Mouse (Mus musculus): ENCODE results near the gene Pafah1b3. TPM values are rescaled to one million over a fixed set of nuclear protein-coding genes. Genes with fewer than 3 reads are reported as not detected.

The Pafah1b3 gene
- polyA plus RNA-seq, 1 experiment: 47.8 TPM

DNA sequence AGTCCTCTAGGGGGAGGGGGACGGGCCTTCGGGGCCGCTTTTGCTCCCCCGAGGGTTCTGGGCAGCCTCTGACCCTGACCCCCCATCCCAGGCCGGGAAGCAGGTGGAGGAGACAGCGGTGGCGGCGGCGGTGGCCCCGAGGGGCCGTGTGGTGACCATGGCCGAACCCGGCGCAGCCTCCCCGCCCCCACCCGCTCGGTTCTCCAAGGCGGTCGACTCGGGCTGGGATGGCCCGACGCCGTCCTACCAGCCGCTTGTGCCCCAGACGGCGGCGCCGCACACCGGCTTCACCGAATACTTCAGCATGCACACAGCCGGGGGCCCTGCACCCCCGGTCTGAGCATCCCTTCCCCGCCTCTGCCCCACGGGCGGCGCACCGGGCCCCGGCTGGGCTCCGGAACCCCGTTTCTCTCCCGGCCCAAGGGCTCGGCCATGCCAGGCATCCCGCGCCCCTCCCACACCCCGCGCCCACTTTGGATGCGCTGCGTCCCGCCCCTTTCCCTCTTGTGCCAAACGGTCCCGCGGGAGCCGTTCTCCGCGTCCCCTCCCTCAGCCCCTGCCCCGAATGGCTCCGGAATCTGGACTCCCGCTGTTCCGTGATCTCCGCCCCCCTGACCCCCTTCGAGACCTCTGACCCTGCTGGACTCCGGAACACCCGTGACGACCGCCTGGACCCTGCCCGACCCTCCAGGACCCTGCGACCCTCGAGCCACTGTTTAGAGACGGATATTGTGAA lies 17.7 kb upstream of the Pafah1b3 start:
- H3K4me3 ChIP-seq (ENCODE audit: low read depth, low read length): peak overlapping the region; percentile 82
- H3K4me1 ChIP-seq (ENCODE audit: control insufficient read depth, insufficient read depth, low read length): no peaks in the 10 kb centered on the region
- no peak for TF ChIP-seq EP300 (IDR thresholded peaks at IDR 0.05; ENCODE audit: insufficient read depth, low read depth, low read length)
- TF ChIP-seq CTCF (IDR thresholded peaks at IDR 0.05; ENCODE audit: low read depth, low read length): no peak
- TF ChIP-seq POLR2A (IDR thresholded peaks at IDR 0.05; ENCODE audit: insufficient read depth, low read length): no peak
- H3K9ac ChIP-seq (ENCODE audit: low read depth, poor library complexity, severe bottlenecking): peak overlapping the region; percentile 97
- H3K27me3 ChIP-seq (ENCODE audit: control insufficient read depth, insufficient read depth, low read length, poor library complexity, severe bottlenecking): no peaks in the 10 kb centered on the region
- H3K27ac ChIP-seq (ENCODE audit: insufficient read depth, low read length): peak overlapping the region; percentile 55
- no peaks in the 10 kb centered on the region for H3K9me3 ChIP-seq (replicated peaks; ENCODE audit: control insufficient read depth, insufficient read depth, low read length, poor library complexity, severe bottlenecking)
- H3K36me3 ChIP-seq (ENCODE audit: control insufficient read depth, insufficient read depth, low read length, poor library complexity, severe bottlenecking): no peaks in the 10 kb centered on the region

DNA sequence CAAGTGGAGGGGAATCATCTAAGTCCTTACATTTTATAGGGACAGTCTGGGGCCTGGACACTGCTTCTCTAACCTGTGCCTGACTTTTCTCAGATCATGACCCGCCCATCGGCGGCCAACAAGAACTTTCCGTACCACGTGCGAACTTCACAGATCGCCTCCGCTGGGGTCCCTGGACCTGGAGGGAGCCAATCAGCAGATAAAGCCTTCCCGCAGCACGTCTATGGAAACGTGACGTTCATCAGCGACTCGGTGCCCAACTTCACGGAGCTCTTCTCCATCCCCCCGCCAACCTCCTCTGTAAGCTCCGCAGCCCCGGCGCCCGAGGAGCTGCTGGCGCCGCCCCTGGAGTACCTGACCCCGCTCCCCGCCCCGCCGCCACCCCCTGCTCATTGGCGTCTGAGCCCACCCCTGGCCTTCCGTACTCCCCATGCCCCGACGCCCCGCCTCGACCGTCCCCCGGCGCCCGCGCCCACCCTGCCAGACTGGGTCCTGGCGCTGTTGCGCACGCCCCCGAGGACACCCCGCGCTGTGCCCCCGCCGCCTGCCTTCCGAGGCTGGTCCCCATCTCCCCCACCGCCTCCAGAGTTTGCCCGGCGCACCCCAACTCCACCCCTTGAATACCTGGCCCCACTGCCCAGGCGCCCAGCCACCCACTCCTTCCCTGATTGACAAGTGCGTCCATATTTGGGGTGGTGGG lies 17.0 kb upstream of the Pafah1b3 start:
- TF ChIP-seq POLR2A (IDR thresholded peaks at IDR 0.05; ENCODE audit: insufficient read depth, low read length) (no peak), EP300 (IDR thresholded peaks at IDR 0.05; ENCODE audit: insufficient read depth, low read depth, low read length) (no peak), CTCF (IDR thresholded peaks at IDR 0.05; ENCODE audit: low read depth, low read length) (no peak)

DNA sequence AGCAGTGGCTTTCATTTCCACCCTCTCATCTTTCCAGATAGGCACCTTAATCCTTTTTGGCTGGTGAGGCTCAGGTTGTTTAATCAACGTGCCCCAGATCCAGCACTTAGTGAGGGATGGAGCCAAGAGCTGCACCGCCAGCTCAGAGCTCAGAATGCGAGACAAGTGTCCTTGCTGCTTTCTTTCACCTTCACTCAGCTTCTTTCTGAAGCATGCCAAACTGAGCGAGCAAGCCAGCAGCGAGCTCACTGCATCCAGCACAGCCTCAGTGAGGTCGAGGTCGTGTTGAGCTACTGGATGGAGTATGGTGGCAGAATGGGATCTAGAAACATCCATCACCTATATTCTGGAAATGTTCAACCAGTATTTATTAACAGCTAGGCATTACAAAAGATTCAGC lies 15.5 kb upstream of the Pafah1b3 start:
- H3K36me3 ChIP-seq (ENCODE audit: control insufficient read depth, insufficient read depth, low read length, poor library complexity, severe bottlenecking): no peaks in the 10 kb centered on the region
- no peaks in the 10 kb centered on the region for H3K27me3 ChIP-seq (ENCODE audit: control insufficient read depth, insufficient read depth, low read length, poor library complexity, severe bottlenecking)
- TF ChIP-seq CTCF (IDR thresholded peaks at IDR 0.05; ENCODE audit: low read depth, low read length) (no peak), EP300 (IDR thresholded peaks at IDR 0.05; ENCODE audit: insufficient read depth, low read depth, low read length) (no peak), POLR2A (IDR thresholded peaks at IDR 0.05; ENCODE audit: insufficient read depth, low read length) (no peak)
- H3K9me3 ChIP-seq (replicated peaks; ENCODE audit: control insufficient read depth, insufficient read depth, low read length, poor library complexity, severe bottlenecking): no peaks in the 10 kb centered on the region
- no peak overlapping the region for H3K27ac ChIP-seq (ENCODE audit: insufficient read depth, low read length)
- no peak overlapping the region for H3K4me3 ChIP-seq (ENCODE audit: low read depth, low read length)
- H3K9ac ChIP-seq (ENCODE audit: low read depth, poor library complexity, severe bottlenecking): no peak overlapping the region
- no peaks in the 10 kb centered on the region for H3K4me1 ChIP-seq (ENCODE audit: control insufficient read depth, insufficient read depth, low read length)

More for the DNA sequence above, 17.0 kb upstream of the Pafah1b3 start:
- Histone ChIP-seq H3K9me3 (replicated peaks; ENCODE audit: control insufficient read depth, insufficient read depth, low read length, poor library complexity, severe bottlenecking) (no peaks in the 10 kb centered on the region), H3K4me1 (ENCODE audit: control insufficient read depth, insufficient read depth, low read length) (no peaks in the 10 kb centered on the region), H3K27me3 (ENCODE audit: control insufficient read depth, insufficient read depth, low read length, poor library complexity, severe bottlenecking) (no peaks in the 10 kb centered on the region), H3K4me3 (ENCODE audit: low read depth, low read length) (peak overlapping the region; percentile 82), H3K27ac (ENCODE audit: insufficient read depth, low read length) (no peak overlapping the region), H3K9ac (ENCODE audit: low read depth, poor library complexity, severe bottlenecking) (peak overlapping the region; percentile 97), H3K36me3 (ENCODE audit: control insufficient read depth, insufficient read depth, low read length, poor library complexity, severe bottlenecking) (no peaks in the 10 kb centered on the region)

DNA sequence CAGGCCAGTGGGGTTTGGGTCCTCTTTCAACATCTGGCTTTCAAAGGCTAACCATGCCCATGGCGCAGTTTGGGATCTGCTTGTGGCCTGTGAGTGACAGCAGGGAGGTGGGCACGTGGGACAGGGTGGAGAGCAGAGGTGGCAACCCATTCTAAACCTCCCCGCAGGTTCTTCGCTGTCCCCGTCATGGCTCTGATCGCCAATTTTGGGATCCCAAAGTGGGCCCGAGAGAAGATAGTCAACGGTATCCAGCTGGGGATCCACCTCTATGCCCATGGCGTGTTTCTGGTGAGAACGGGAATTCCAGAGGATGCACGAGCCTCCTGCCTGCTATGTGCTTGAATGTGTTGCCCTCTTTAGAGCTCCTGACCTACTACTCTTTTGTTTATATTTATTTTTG lies 13.4 kb upstream of the Pafah1b3 start:
- TF ChIP-seq POLR2A (IDR thresholded peaks at IDR 0.05; ENCODE audit: insufficient read depth, low read length): no peak
- TF ChIP-seq CTCF (IDR thresholded peaks at IDR 0.05; ENCODE audit: low read depth, low read length): no peak
- TF ChIP-seq EP300 (IDR thresholded peaks at IDR 0.05; ENCODE audit: insufficient read depth, low read depth, low read length): no peak
- Histone ChIP-seq H3K27ac (ENCODE audit: insufficient read depth, low read length) (no peak overlapping the region), H3K27me3 (ENCODE audit: control insufficient read depth, insufficient read depth, low read length, poor library complexity, severe bottlenecking) (no peaks in the 10 kb centered on the region)

DNA sequence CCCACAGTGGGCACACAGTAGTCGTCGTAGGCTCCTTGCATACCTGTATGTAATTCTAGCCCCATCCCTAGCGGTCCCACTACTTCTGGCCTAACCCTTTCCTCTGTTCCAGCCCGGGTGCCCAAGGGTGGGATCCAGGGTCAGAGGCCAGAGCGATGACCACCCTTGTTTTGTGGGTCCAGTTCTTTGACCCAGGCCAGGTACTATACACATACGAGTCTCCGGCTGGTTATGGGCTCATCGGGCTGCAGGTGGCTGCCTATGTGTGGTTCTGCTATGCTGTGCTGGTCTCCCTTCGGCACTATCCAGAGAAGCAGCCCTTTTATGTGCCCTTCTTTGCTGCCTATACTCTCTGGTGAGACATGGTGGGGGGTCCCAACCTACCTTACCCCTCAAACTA lies 11.6 kb upstream of the Pafah1b3 start:
- no peaks in the 10 kb centered on the region for H3K9me3 ChIP-seq (replicated peaks; ENCODE audit: control insufficient read depth, insufficient read depth, low read length, poor library complexity, severe bottlenecking)
- no peaks in the 10 kb centered on the region for H3K27me3 ChIP-seq (ENCODE audit: control insufficient read depth, insufficient read depth, low read length, poor library complexity, severe bottlenecking)
- no peak overlapping the region for H3K4me3 ChIP-seq (ENCODE audit: low read depth, low read length)
- H3K9ac ChIP-seq (ENCODE audit: low read depth, poor library complexity, severe bottlenecking): no peak overlapping the region
- H3K4me1 ChIP-seq (ENCODE audit: control insufficient read depth, insufficient read depth, low read length): no peaks in the 10 kb centered on the region
- H3K36me3 ChIP-seq (ENCODE audit: control insufficient read depth, insufficient read depth, low read length, poor library complexity, severe bottlenecking): no peaks in the 10 kb centered on the region
- TF ChIP-seq POLR2A (IDR thresholded peaks at IDR 0.05; ENCODE audit: insufficient read depth, low read length) (no peak), EP300 (IDR thresholded peaks at IDR 0.05; ENCODE audit: insufficient read depth, low read depth, low read length) (no peak), CTCF (IDR thresholded peaks at IDR 0.05; ENCODE audit: low read depth, low read length) (no peak)
- H3K27ac ChIP-seq (ENCODE audit: insufficient read depth, low read length): no peak overlapping the region

More for the DNA sequence above, 13.4 kb upstream of the Pafah1b3 start:
- no peaks in the 10 kb centered on the region for H3K36me3 ChIP-seq (ENCODE audit: control insufficient read depth, insufficient read depth, low read length, poor library complexity, severe bottlenecking)
- no peaks in the 10 kb centered on the region for H3K9me3 ChIP-seq (replicated peaks; ENCODE audit: control insufficient read depth, insufficient read depth, low read length, poor library complexity, severe bottlenecking)
- no peaks in the 10 kb centered on the region for H3K4me1 ChIP-seq (ENCODE audit: control insufficient read depth, insufficient read depth, low read length)
- no peak overlapping the region for H3K4me3 ChIP-seq (ENCODE audit: low read depth, low read length)
- no peak overlapping the region for H3K9ac ChIP-seq (ENCODE audit: low read depth, poor library complexity, severe bottlenecking)

Measured in ES-Bruce4 (cell line).